Mouse (Mus musculus): Measurements from ENCODE around the gene Myo16. TPM values are rescaled to one million over a fixed set of nuclear protein-coding genes. Genes with fewer than 3 reads are reported as not detected.

The Myo16 gene
- polyA plus RNA-seq, 1 experiment: not detected

GRCm38 (mm10) chr8:10598889-10599288 is 445.2 kb downstream of the Myo16 start:
- no peak overlapping the region for H3K27ac ChIP-seq (ENCODE audit: insufficient read depth, low read depth, low read length)
- H3K36me3 ChIP-seq (ENCODE audit: control insufficient read depth, insufficient read depth, low read length): no peaks in the 10 kb centered on the region
- 51% methylated on average over 5 of the region's 5 CpGs for WGBS
- no peak overlapping the region for H3K4me3 ChIP-seq (ENCODE audit: low read depth, low read length)
- no peaks in the 10 kb centered on the region for H3K27me3 ChIP-seq (ENCODE audit: control insufficient read depth, insufficient read depth, low read length)
- no peaks in the 10 kb centered on the region for H3K4me1 ChIP-seq (ENCODE audit: control insufficient read depth, insufficient read depth, insufficient read length, low read length)
- TF ChIP-seq CTCF (IDR thresholded peaks at IDR 0.05; ENCODE audit: extremely low read depth, insufficient read length, insufficient replicate concordance, low read depth, low read length) (no peak), POLR2A (IDR thresholded peaks at IDR 0.05; ENCODE audit: low read depth, low read length) (no peak)

GRCm38 (mm10) chr8:10606028-10606815 is 452.5 kb downstream of the Myo16 start:
- Histone ChIP-seq H3K4me1 (ENCODE audit: control insufficient read depth, insufficient read depth, insufficient read length, low read length) (no peaks in the 10 kb centered on the region), H3K4me3 (ENCODE audit: low read depth, low read length) (no peak overlapping the region), H3K27me3 (ENCODE audit: control insufficient read depth, insufficient read depth, low read length) (no peaks in the 10 kb centered on the region), H3K27ac (ENCODE audit: insufficient read depth, low read depth, low read length) (no peak overlapping the region), H3K36me3 (ENCODE audit: control insufficient read depth, insufficient read depth, low read length) (no peaks in the 10 kb centered on the region)
- 29% methylated on average over 12 of the region's 12 CpGs for WGBS
- TF ChIP-seq POLR2A (IDR thresholded peaks at IDR 0.05; ENCODE audit: low read depth, low read length) (no peak), CTCF (IDR thresholded peaks at IDR 0.05; ENCODE audit: extremely low read depth, insufficient read length, insufficient replicate concordance, low read depth, low read length) (no peak)

- no peaks in the 10 kb centered on the region for H3K4me1 ChIP-seq (ENCODE audit: control insufficient read depth, insufficient read depth, insufficient read length, low read length)
- H3K27ac ChIP-seq (ENCODE audit: insufficient read depth, low read depth, low read length): no peak overlapping the region
- 52% methylated on average over 4 of the region's 4 CpGs for WGBS
- no peak overlapping the region for H3K4me3 ChIP-seq (ENCODE audit: low read depth, low read length)
- no peak for TF ChIP-seq CTCF (IDR thresholded peaks at IDR 0.05; ENCODE audit: extremely low read depth, insufficient read length, insufficient replicate concordance, low read depth, low read length)
- TF ChIP-seq POLR2A (IDR thresholded peaks at IDR 0.05; ENCODE audit: low read depth, low read length): no peak
- no peaks in the 10 kb centered on the region for H3K36me3 ChIP-seq (ENCODE audit: control insufficient read depth, insufficient read depth, low read length)
- no peaks in the 10 kb centered on the region for H3K27me3 ChIP-seq (ENCODE audit: control insufficient read depth, insufficient read depth, low read length)
These were observed 453.1 kb downstream of the Myo16 start for GRCm38 (mm10) chr8:10606816-10607209.

GRCm38 (mm10) chr8:10611636-10612035 is 457.9 kb downstream of the Myo16 start:
- no peak for TF ChIP-seq CTCF (IDR thresholded peaks at IDR 0.05; ENCODE audit: extremely low read depth, insufficient read length, insufficient replicate concordance, low read depth, low read length)
- TF ChIP-seq POLR2A (IDR thresholded peaks at IDR 0.05; ENCODE audit: low read depth, low read length): no peak
- Histone ChIP-seq H3K27me3 (ENCODE audit: control insufficient read depth, insufficient read depth, low read length) (no peaks in the 10 kb centered on the region), H3K4me1 (ENCODE audit: control insufficient read depth, insufficient read depth, insufficient read length, low read length) (no peaks in the 10 kb centered on the region), H3K27ac (ENCODE audit: insufficient read depth, low read depth, low read length) (no peak overlapping the region), H3K36me3 (ENCODE audit: control insufficient read depth, insufficient read depth, low read length) (no peaks in the 10 kb centered on the region), H3K4me3 (ENCODE audit: low read depth, low read length) (no peak overlapping the region)
- 45% methylated on average over 5 of the region's 5 CpGs for WGBS

GRCm38 (mm10) chr8:10613371-10613770 is 459.7 kb downstream of the Myo16 start:
- Histone ChIP-seq H3K4me1 (ENCODE audit: control insufficient read depth, insufficient read depth, insufficient read length, low read length) (no peaks in the 10 kb centered on the region), H3K36me3 (ENCODE audit: control insufficient read depth, insufficient read depth, low read length) (no peaks in the 10 kb centered on the region), H3K4me3 (ENCODE audit: low read depth, low read length) (no peak overlapping the region), H3K27me3 (ENCODE audit: control insufficient read depth, insufficient read depth, low read length) (no peaks in the 10 kb centered on the region), H3K27ac (ENCODE audit: insufficient read depth, low read depth, low read length) (no peak overlapping the region)
- TF ChIP-seq CTCF (IDR thresholded peaks at IDR 0.05; ENCODE audit: extremely low read depth, insufficient read length, insufficient replicate concordance, low read depth, low read length) (peak; percentile 15; the same call in 1 of the 2 replicates), POLR2A (IDR thresholded peaks at IDR 0.05; ENCODE audit: low read depth, low read length) (no peak)
- 48% methylated on average over 2 of the region's 2 CpGs for WGBS

- H3K27ac ChIP-seq (ENCODE audit: insufficient read depth, low read depth, low read length): no peak overlapping the region
- H3K27me3 ChIP-seq (ENCODE audit: control insufficient read depth, insufficient read depth, low read length): no peaks in the 10 kb centered on the region
- TF ChIP-seq POLR2A (IDR thresholded peaks at IDR 0.05; ENCODE audit: low read depth, low read length) (no peak), CTCF (IDR thresholded peaks at IDR 0.05; ENCODE audit: extremely low read depth, insufficient read length, insufficient replicate concordance, low read depth, low read length) (no peak)
- H3K36me3 ChIP-seq (ENCODE audit: control insufficient read depth, insufficient read depth, low read length): no peaks in the 10 kb centered on the region
- WGBS: 30% methylated on average over 2 of the region's 2 CpGs
- H3K4me1 ChIP-seq (ENCODE audit: control insufficient read depth, insufficient read depth, insufficient read length, low read length): no peaks in the 10 kb centered on the region; the same call in 1 of the 2 replicates
- H3K4me3 ChIP-seq (ENCODE audit: low read depth, low read length): no peak overlapping the region
These were observed 466.0 kb downstream of the Myo16 start for GRCm38 (mm10) chr8:10619689-10620088.

- H3K27me3 ChIP-seq (ENCODE audit: control insufficient read depth, insufficient read depth, low read length): no peaks in the 10 kb centered on the region
- TF ChIP-seq POLR2A (IDR thresholded peaks at IDR 0.05; ENCODE audit: low read depth, low read length): no peak
- TF ChIP-seq CTCF (IDR thresholded peaks at IDR 0.05; ENCODE audit: extremely low read depth, insufficient read length, insufficient replicate concordance, low read depth, low read length): no peak
- no peak overlapping the region for H3K27ac ChIP-seq (ENCODE audit: insufficient read depth, low read depth, low read length)
- no peak overlapping the region for H3K4me3 ChIP-seq (ENCODE audit: low read depth, low read length)
- WGBS: 69% methylated on average over 5 of the region's 5 CpGs
- no peaks in the 10 kb centered on the region for H3K36me3 ChIP-seq (ENCODE audit: control insufficient read depth, insufficient read depth, low read length)
- no peaks in the 10 kb centered on the region for H3K4me1 ChIP-seq (ENCODE audit: control insufficient read depth, insufficient read depth, insufficient read length, low read length)
These were observed 471.6 kb downstream of the Myo16 start for GRCm38 (mm10) chr8:10625262-10625661.

Measured in small intestine, adult 2 months (tissue).